Mouse (Mus musculus) heart, postnatal 0 days (tissue): ENCODE measurements at regions not wholly inside any gene's neighbourhood (a gene's known extent, or its start where the extent isn't known, plus 50 kb on each side); places are given as distances from the start of the nearest gene placed in this dataset.
"Not testable (repeated sequence)": the region's sequence is repeated elsewhere in the genome, so short reads cannot be mapped to it uniquely, and the experiment has no call there.

Experiments used
- ATAC-seq: fragments of 200-750 bp; cut with Nextera tagmentation; 2 replicates; pipeline ENCODE4 v1.8.0; 2017; ENCODE audit warnings: low read depth, moderate number of reproducible peaks, moderate library complexity; ENCODE audit not compliant: insufficient read depth
- DNase-seq: peaks from one replicate; pipeline ENCODE4 v3.0.0-alpha.2; 2016; ENCODE audit warnings: low spot score
- H3K27ac ChIP-seq: fragments of 300-500 bp; sonication (generic); 2 replicates; pipeline ENCODE4 v1.5.1; 2014; ENCODE audit warnings: low read depth, mild to moderate bottlenecking
- H3K27me3 ChIP-seq: fragments of 300-500 bp; sonication (generic); 2 replicates; pipeline ENCODE4 v1.6.1; 2014; ENCODE audit warnings: low read length, mixed read lengths; ENCODE audit not compliant: control insufficient read depth, insufficient read depth
- H3K36me3 ChIP-seq: fragments of 300-500 bp; sonication (generic); replicated peaks from 2 replicates; pipeline ENCODE4 v1.6.1; 2014; ENCODE audit warnings: low read length, mixed read lengths; ENCODE audit not compliant: control insufficient read depth, insufficient read depth
- H3K4me1 ChIP-seq: fragments of 300-500 bp; sonication (generic); 2 replicates; pipeline ENCODE4 v1.6.1; 2014; ENCODE audit warnings: antibody characterized with exemption; ENCODE audit not compliant: control insufficient read depth, insufficient read depth
- H3K4me2 ChIP-seq: fragments of 300-500 bp; sonication (generic); 2 replicates; pipeline ENCODE4 v1.6.1; 2014; ENCODE audit warnings: low read depth, mild to moderate bottlenecking, low read length, moderate library complexity
- H3K4me3 ChIP-seq: fragments of 300-500 bp; sonication (generic); 2 replicates; pipeline ENCODE4 v1.5.1; 2014; ENCODE audit warnings: low read depth, low read length
- H3K9ac ChIP-seq: fragments of 300-500 bp; sonication (generic); replicated peaks from 2 replicates; pipeline ENCODE4 v1.6.1; 2014; ENCODE audit warnings: low read depth, low read length, mixed read lengths
- H3K9me3 ChIP-seq: fragments of 300-500 bp; sonication (generic); replicated peaks from 2 replicates; pipeline ENCODE4 v1.6.1; 2016; ENCODE audit warnings: low read length; ENCODE audit not compliant: control insufficient read depth
- CTCF ChIP-seq: IDR thresholded peaks from 2 replicates; pipeline ENCODE4 v1.5.1; 2016; ENCODE audit warnings: antibody characterized with exemption, control low read depth, low read depth
- EP300 ChIP-seq: IDR thresholded peaks from 2 replicates; pipeline ENCODE4 v1.6.1; 2016; ENCODE audit warnings: antibody characterized with exemption, low read depth
- WGBS: fragments of 180-500 bp; shearing (Covaris S2); extraction: QIAGEN DNeasy Blood & Tissue Kit; methylation state at CpG from one replicate; pipeline ENCODE4 v1.1.7; 2014; 5-methylcytosine and 5-hydroxymethylcytosine counted together

DNA sequence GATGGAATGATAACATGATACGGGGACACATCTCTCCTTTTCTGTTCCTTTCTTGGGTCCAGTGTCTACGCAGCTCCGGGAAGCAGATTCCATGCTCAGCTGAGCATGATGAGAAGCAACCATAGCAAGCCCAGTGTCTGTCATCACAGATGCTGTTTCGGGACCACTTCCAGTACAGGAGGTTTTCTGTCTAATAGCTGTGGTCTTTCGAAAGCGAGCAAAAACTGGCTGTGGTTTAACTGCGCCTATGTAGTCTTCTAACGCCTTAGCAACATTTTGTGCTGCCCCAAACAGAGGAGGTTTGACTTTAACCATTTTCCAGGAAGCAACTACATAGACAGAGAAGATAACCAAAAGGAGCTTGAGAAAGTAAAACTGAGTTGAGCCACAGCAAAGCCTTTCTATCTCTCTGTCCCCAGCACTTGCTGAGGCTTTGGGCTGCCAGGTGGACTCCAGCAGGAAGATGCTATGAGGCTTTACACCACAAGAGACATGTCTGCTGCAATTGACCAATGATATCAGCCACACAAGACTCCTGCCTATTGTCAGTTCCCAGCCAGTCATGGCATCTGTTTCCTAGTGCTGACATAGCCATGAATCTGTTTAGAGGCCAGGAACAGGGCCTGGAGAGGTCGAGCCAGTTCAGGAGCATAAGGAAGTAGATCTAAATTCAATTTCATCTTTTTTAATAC lies 95.1 kb downstream of the Stard3nl start:
- not testable (repeated sequence) for H3K4me2 ChIP-seq, H3K4me1 ChIP-seq, H3K36me3 ChIP-seq, H3K9me3 ChIP-seq, H3K27me3 ChIP-seq, H3K9ac ChIP-seq, DNase-seq, ATAC-seq, H3K4me3 ChIP-seq, H3K27ac ChIP-seq
- 81% methylated on average over 9 of the region's 9 CpGs for WGBS

DNA sequence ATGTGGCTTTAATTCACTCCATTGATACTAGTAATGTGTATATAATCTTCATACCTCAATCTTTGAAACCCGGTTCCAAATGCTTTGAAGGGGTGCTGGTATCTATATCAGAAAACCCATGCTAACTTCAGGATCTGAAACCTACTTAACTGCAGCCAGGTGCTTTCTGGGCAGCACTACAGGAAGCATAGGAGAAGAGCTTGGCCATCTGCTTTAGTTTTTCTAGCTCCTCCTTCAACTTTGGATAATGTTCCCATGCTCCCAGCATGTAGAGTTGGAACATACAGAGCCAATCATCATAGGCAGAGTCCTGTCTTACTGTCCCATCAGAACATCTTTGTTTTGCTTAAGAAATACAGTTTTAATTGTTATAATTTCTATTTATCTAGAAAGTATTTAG lies 99.3 kb downstream of the Stard3nl start:
- WGBS, result 54% methylated on average over 1 of the region's 1 CpGs
- no peak for DNase-seq
- no peaks in the 10 kb centered on the region for H3K27me3 ChIP-seq
- no peak for TF ChIP-seq EP300
- no peak for TF ChIP-seq CTCF
- no peak overlapping the region for H3K4me3 ChIP-seq
- no peaks in the 10 kb centered on the region for H3K4me1 ChIP-seq
- H3K4me2 ChIP-seq, result no peak overlapping the region
- H3K9me3 ChIP-seq, result no peaks in the 10 kb centered on the region
- H3K27ac ChIP-seq, result no peak overlapping the region
- ATAC-seq, result no peak
- no peak overlapping the region for H3K9ac ChIP-seq
- H3K36me3 ChIP-seq, result no peaks in the 10 kb centered on the region

DNA sequence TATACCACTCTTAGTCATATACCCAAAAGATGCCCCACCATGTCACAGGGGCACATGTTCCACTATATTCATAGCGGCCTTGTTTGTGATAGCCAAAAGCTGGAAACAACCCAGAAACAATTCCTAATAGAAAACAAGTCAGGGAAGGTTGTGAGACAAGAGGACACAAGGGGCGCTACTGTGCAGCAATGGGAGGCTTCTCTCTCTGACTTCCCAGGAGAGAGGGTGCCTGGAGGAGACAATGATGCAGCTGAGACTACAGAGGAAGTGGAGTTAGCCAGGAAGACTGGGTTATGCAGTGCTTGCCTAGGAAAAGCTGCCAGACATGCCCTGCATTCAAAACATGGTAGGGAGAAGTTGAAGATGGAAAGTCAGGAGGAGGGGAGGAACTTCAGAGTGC lies 102.6 kb downstream of the Stard3nl start:
- TF ChIP-seq EP300 (no peak), CTCF (no peak)
- DNase-seq, result no peak

GRCm38 (mm10) chr13:19283161-19283560 lies 112.4 kb downstream of the Stard3nl start:
- H3K4me2 ChIP-seq, result no peak overlapping the region
- H3K9me3 ChIP-seq, result no peaks in the 10 kb centered on the region
- no peaks in the 10 kb centered on the region for H3K4me1 ChIP-seq
- no peak overlapping the region for H3K4me3 ChIP-seq
- H3K27ac ChIP-seq, result no peak overlapping the region
- 72% methylated on average over 1 of the region's 1 CpGs for WGBS
- no peak overlapping the region for H3K9ac ChIP-seq
- ATAC-seq (no peak), DNase-seq (no peak)
- H3K27me3 ChIP-seq, result no peaks in the 10 kb centered on the region
- H3K36me3 ChIP-seq, result no peaks in the 10 kb centered on the region
- TF ChIP-seq CTCF (no peak), EP300 (no peak)

More for the DNA sequence above, 102.6 kb downstream of the Stard3nl start:
- Histone ChIP-seq H3K36me3 (no peaks in the 10 kb centered on the region), H3K9ac (no peak overlapping the region), H3K4me2 (no peak overlapping the region), H3K27me3 (no peaks in the 10 kb centered on the region), H3K27ac (no peak overlapping the region), H3K9me3 (no peaks in the 10 kb centered on the region), H3K4me3 (no peak overlapping the region), H3K4me1 (no peaks in the 10 kb centered on the region)
- 51% methylated on average over 2 of the region's 2 CpGs for WGBS
- ATAC-seq, result no peak

DNA sequence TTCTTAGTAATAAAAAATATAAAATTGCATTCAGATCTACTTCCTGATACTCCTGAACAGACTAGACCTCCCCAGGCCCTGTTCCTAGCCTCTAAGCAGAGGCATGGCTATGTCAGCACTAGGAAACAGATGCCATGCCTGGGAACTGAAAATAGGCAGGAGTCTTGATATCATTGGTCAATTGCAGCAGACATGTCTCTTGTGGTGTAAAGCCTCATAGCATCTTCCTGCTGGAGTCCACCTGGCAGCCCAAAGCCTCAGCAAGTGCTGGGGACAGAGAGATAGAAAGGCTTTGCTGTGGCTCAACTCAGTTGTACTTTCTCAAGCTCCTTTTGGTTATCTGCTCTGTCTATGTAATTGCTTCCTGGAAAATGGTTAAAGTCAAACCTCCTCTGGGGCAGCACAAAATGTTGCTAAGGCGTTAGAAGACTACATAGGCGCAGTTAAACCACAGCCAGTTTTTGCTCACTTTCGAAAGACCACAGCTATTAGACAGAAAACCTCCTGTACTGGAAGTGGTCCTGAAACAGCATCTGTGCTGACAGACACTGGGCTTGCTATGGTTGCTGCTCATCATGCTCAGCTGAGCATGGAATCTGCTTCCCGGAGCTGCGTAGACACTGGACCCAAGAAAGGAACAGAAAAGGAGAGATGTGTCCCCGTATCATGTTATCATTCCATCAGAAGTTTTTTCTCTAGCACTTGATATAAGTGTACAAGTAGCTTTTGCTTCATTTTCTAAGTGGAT lies 122.9 kb downstream of the Stard3nl start:
- H3K9me3 ChIP-seq, H3K36me3 ChIP-seq, H3K4me1 ChIP-seq, H3K27me3 ChIP-seq, ATAC-seq, H3K4me3 ChIP-seq, H3K9ac ChIP-seq, DNase-seq, H3K27ac ChIP-seq, H3K4me2 ChIP-seq: not testable (repeated sequence)
- 69% methylated on average over 6 of the region's 6 CpGs for WGBS

- H3K9ac ChIP-seq, H3K27me3 ChIP-seq, H3K36me3 ChIP-seq, H3K4me2 ChIP-seq, H3K27ac ChIP-seq, DNase-seq, H3K4me1 ChIP-seq, ATAC-seq, H3K9me3 ChIP-seq, H3K4me3 ChIP-seq: not testable (repeated sequence)
- WGBS, result 80% methylated on average over 12 of the region's 12 CpGs
These were observed 130.6 kb downstream of the Stard3nl start for GRCm38 (mm10) chr13:19264996-19265395.

DNA sequence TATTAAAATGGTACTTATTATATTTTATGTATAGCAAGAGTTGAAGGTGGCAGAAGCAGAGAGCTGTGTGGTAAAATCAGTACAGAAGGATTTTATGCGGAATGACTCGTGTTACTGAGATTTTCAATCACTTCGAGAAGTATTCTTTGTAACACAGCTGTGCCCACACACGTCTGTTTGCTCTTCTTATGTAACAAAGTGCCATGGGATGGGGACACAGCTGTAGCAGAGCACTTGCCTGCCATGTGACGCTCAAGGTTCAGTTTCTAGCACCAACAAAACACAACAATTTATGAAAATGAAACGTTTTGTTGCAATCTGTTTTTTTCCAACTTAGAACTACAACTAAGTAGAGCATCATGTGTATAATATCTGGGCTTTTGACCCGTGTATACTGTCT lies 149.0 kb downstream of the Stard3nl start:
- H3K9me3 ChIP-seq, H3K9ac ChIP-seq, ATAC-seq, H3K4me3 ChIP-seq, H3K27me3 ChIP-seq, H3K27ac ChIP-seq, H3K4me1 ChIP-seq, H3K4me2 ChIP-seq, DNase-seq, H3K36me3 ChIP-seq: not testable (repeated sequence)
- WGBS, result 61% methylated on average over 6 of the region's 7 CpGs

GRCm38 (mm10) chr13:19242580-19242979 lies 153.0 kb downstream of the Stard3nl start:
- H3K36me3 ChIP-seq, H3K9me3 ChIP-seq, H3K4me3 ChIP-seq, H3K27ac ChIP-seq, H3K4me1 ChIP-seq, H3K27me3 ChIP-seq, H3K4me2 ChIP-seq, H3K9ac ChIP-seq, ATAC-seq, DNase-seq: not testable (repeated sequence)
- 29% methylated on average over 4 of the region's 4 CpGs for WGBS
